Mouse (Mus musculus) limb, embryonic 10.5 days (tissue): Measurements from ENCODE around the gene Ndufa13. TPM values are rescaled to one million over a fixed set of nuclear protein-coding genes. Genes with fewer than 3 reads are reported as not detected.

Experiments
- polyA plus RNA-seq: library from polyadenylated mRNA; unstranded; fragments of >200 nt; fragmentation: Nextera tagmentation; extraction: Ambion mirVana; gene quantifications from 2 replicates; pipeline ENCODE4 v1.2.1, GENCODE M21; 2016

Ndufa13 gene
- polyA plus RNA-seq, 1 experiment from 2014 or later, result 165 TPM

Other genes starting within 250 kb of the Ndufa13 start
- gene Zfp964, start 248.1 kb downstream of the Ndufa13 start, polyA plus RNA-seq, result 1.6 and 1.8 TPM in 2 replicates
- gene Zfp869, start 191.8 kb downstream of the Ndufa13 start, polyA plus RNA-seq, result 30.6 and 34.0 TPM in 2 replicates
- gene Zfp963, start 152.6 kb downstream of the Ndufa13 start, polyA plus RNA-seq, result 4.3 and 6.4 TPM in 2 replicates
- gene Gm20422, start 127.7 kb downstream of the Ndufa13 start, polyA plus RNA-seq, result 0.19 TPM in 1 of 2 replicates, not detected in the other
- gene Atp13a1, start 111.4 kb downstream of the Ndufa13 start, polyA plus RNA-seq, result 65.7 and 70.0 TPM in 2 replicates
- gene Zfp866, start 111.4 kb downstream of the Ndufa13 start, polyA plus RNA-seq, result 31.1 and 38.1 TPM in 2 replicates
- 9.3 and 9.6 TPM in 2 replicates for gene Gmip, start 93.9 kb downstream of the Ndufa13 start, polyA plus RNA-seq
- gene Lpar2, start 80.1 kb downstream of the Ndufa13 start, polyA plus RNA-seq, result 1.4 and 1.6 TPM in 2 replicates
- 9.2 and 9.6 TPM in 2 replicates for gene Pbx4, start 70.1 kb downstream of the Ndufa13 start, polyA plus RNA-seq
- gene Cilp2, start 14.9 kb downstream of the Ndufa13 start, polyA plus RNA-seq, result 0.40 TPM in 2 replicates
- gene Tssk6, start 374 bp downstream of the Ndufa13 start, polyA plus RNA-seq, result 5.0 and 5.9 TPM in 2 replicates
- gene Yjefn3, start 154 bp upstream of the Ndufa13 start, polyA plus RNA-seq, result 2.0 and 2.9 TPM in 2 replicates
- 58.9 and 69.2 TPM in 2 replicates for gene Gatad2a, start 93.8 kb upstream of the Ndufa13 start, polyA plus RNA-seq
- 59.5 and 66.7 TPM in 2 replicates for gene Mau2, start 140.2 kb upstream of the Ndufa13 start, polyA plus RNA-seq
- 53.5 and 60.7 TPM in 2 replicates for gene Sugp1, start 140.3 kb upstream of the Ndufa13 start, polyA plus RNA-seq
- 0.59 and 0.73 TPM in 2 replicates for gene Tm6sf2, start 170.4 kb upstream of the Ndufa13 start, polyA plus RNA-seq
- 0.04 TPM in 1 of 2 replicates, not detected in the other for gene Hapln4, start 180.9 kb upstream of the Ndufa13 start, polyA plus RNA-seq
- 0.29 and 0.61 TPM in 2 replicates for gene Ncan, start 218.3 kb upstream of the Ndufa13 start, polyA plus RNA-seq
- gene Nr2c2ap, start 228.8 kb upstream of the Ndufa13 start, polyA plus RNA-seq, result 29.6 and 35.9 TPM in 2 replicates
- gene Rfxank, start 236.6 kb upstream of the Ndufa13 start, polyA plus RNA-seq, result 20.1 and 27.9 TPM in 2 replicates
- gene Borcs8, start 236.9 kb upstream of the Ndufa13 start, polyA plus RNA-seq, result 45.3 and 49.8 TPM in 2 replicates
- 0.29 and 0.60 TPM in 2 replicates for gene Mef2b, start 237.2 kb upstream of the Ndufa13 start, polyA plus RNA-seq